Mouse (Mus musculus): ENCODE results near the gene Ankle2. TPM values are rescaled to one million over a fixed set of nuclear protein-coding genes. Genes with fewer than 3 reads are reported as not detected.

Ankle2 gene
- total RNA-seq, 2 experiments from 2014 or later = 25.8 to 25.9 TPM

GRCm38 (mm10) chr5:110276910-110277309, 46.1 kb downstream of the Ankle2 start:
- intact Hi-C loops (cut with DNase I) = no loop called here
- DNase-seq = no peak

- DNase-seq = no peak
- intact Hi-C loops (cut with DNase I) = no loop called here
These were observed 51.2 kb downstream of the Ankle2 start for GRCm38 (mm10) chr5:110281984-110282383.

- peak; percentile 53 to 72 for DNase-seq
- intact Hi-C loops (cut with DNase I) = no loop called here
These were observed 53.7 kb downstream of the Ankle2 start for GRCm38 (mm10) chr5:110284536-110284935.

GRCm38 (mm10) chr5:110285156-110285555, 54.4 kb downstream of the Ankle2 start:
- DNase-seq = peak in 1 of 2 experiments; percentile 7
- intact Hi-C loops (cut with DNase I) = no loop called here

- peak; percentile 91 to 94 for DNase-seq
- intact Hi-C loops (cut with DNase I) = no loop called here
These were observed 55.1 kb downstream of the Ankle2 start, which contains the start of the genes Pxmp2 and Pole for GRCm38 (mm10) chr5:110285770-110286445. Gene Pxmp2, minus strand, starts transcription at chr5:110286186. Gene Pole, plus strand, starts transcription at chr5:110286306.

GRCm38 (mm10) chr5:110286446-110287083, 55.8 kb downstream of the Ankle2 start:
- intact Hi-C loops (cut with DNase I) = no loop called here
- DNase-seq = no peak

GRCm38 (mm10) chr5:110287084-110287475, 56.3 kb downstream of the Ankle2 start:
- intact Hi-C loops (cut with DNase I) = no loop called here
- DNase-seq = no peak

GRCm38 (mm10) chr5:110291649-110292048, 60.8 kb downstream of the Ankle2 start:
- intact Hi-C loops (cut with DNase I) = no loop called here
- DNase-seq = no peak

- intact Hi-C loops (cut with DNase I) = no loop called here
- no peak for DNase-seq
These were observed 65.8 kb downstream of the Ankle2 start for GRCm38 (mm10) chr5:110296637-110297036.

- no peak for DNase-seq
- intact Hi-C loops (cut with DNase I) = no loop called here
These were observed 69.8 kb downstream of the Ankle2 start for GRCm38 (mm10) chr5:110300591-110300990.

Other genes with a start within 250 kb of the Ankle2 start
- gene Zfp932, start 234.5 kb upstream of the Ankle2 start, total RNA-seq (2021) = 1 to 10 TPM; 5.8 to 6.4 TPM
- 1 to 10 TPM; 2.9 to 3.6 TPM for gene Gm17655, start 158.5 kb upstream of the Ankle2 start, total RNA-seq (2021)
- gene Gm35315, start 136.6 kb upstream of the Ankle2 start, total RNA-seq (2021) = under 1 TPM in 1 of 2 experiments, not detected in 1; 0.07 TPM
- gene Plcxd1, start 131.0 kb upstream of the Ankle2 start, total RNA-seq (2021) = not detected
- gene Gtpbp6, start 122.8 kb upstream of the Ankle2 start, total RNA-seq (2021) = 10 to 100 TPM; 27.0 to 29.8 TPM
- gene Zfp605, start 120.9 kb upstream of the Ankle2 start, total RNA-seq (2021) = 1 to 10 TPM; 2.9 to 3.0 TPM
- gene Chfr, start 95.2 kb upstream of the Ankle2 start, total RNA-seq (2021) = 10 to 100 TPM; 21.0 to 21.4 TPM
- 10 to 100 TPM; 36.5 to 42.6 TPM for gene Golga3, start 54.3 kb upstream of the Ankle2 start, total RNA-seq (2021)
- gene Pgam5, start 38.9 kb downstream of the Ankle2 start, total RNA-seq (2021) = 10 to 100 TPM; 28.9 to 32.3 TPM
- 10 to 100 TPM; 49.9 to 60.2 TPM for gene Pxmp2, start 55.2 kb downstream of the Ankle2 start, total RNA-seq (2021)
- 1 to 10 TPM; 2.4 to 3.9 TPM for gene Pole, start 55.3 kb downstream of the Ankle2 start, total RNA-seq (2021)
- gene P2rx2, start 112.2 kb downstream of the Ankle2 start, total RNA-seq (2021) = not detected
- not detected for gene Lrcol1, start 113.7 kb downstream of the Ankle2 start, total RNA-seq (2021)
- gene Fbrsl1, start 217.5 kb downstream of the Ankle2 start, total RNA-seq (2021) = 10 to 100 TPM; 47.4 to 50.6 TPM

Measured in heart, postnatal 14 days (tissue).